Mouse (Mus musculus) embryonic facial prominence, embryonic 11.5 days (tissue): Measurements from ENCODE around the gene Bpifb4. TPM values are rescaled to one million over a fixed set of nuclear protein-coding genes. Genes with fewer than 3 reads are reported as not detected.

Source experiments
- ATAC-seq: fragments of 200-750 bp; cut with Nextera tagmentation; replicated peaks from 2 replicates; pipeline ENCODE4 v1.8.0; 2017; ENCODE audit warnings: low read depth; ENCODE audit not compliant: insufficient number of reproducible peaks, low FRiP score, low TSS enrichment
- DNase-seq: peaks from one replicate; pipeline ENCODE4 v3.0.0-alpha.2; 2015; ENCODE audit warnings: low spot score
- H3K27ac ChIP-seq: fragments of 300-500 bp; sonication (generic); replicated peaks from 2 replicates; pipeline ENCODE4 v1.5.1; 2014; ENCODE audit warnings: mild to moderate bottlenecking, low read depth, low read length, control low read depth
- H3K27me3 ChIP-seq: fragments of 300-500 bp; sonication (generic); 2 replicates; pipeline ENCODE4 v1.6.1; 2014; ENCODE audit warnings: mild to moderate bottlenecking, low read length, moderate library complexity, mixed read lengths; ENCODE audit not compliant: control insufficient read depth, insufficient read depth
- H3K36me3 ChIP-seq: fragments of 300-500 bp; sonication (generic); replicated peaks from 2 replicates; pipeline ENCODE4 v1.6.1; 2014; ENCODE audit warnings: low read depth, mild to moderate bottlenecking, low read length, moderate library complexity, mixed read lengths; ENCODE audit not compliant: control insufficient read depth, insufficient read depth
- H3K4me1 ChIP-seq: fragments of 300-500 bp; sonication (generic); 2 replicates; pipeline ENCODE4 v1.6.1; 2014; ENCODE audit warnings: low read length, mixed read lengths; ENCODE audit not compliant: control insufficient read depth, insufficient read depth
- H3K4me2 ChIP-seq: fragments of 300-500 bp; sonication (generic); 2 replicates; pipeline ENCODE4 v1.6.1; 2014; ENCODE audit warnings: low read depth, mild to moderate bottlenecking, control low read depth, low read length, moderate library complexity
- H3K4me3 ChIP-seq: fragments of 300-500 bp; sonication (generic); 2 replicates; pipeline ENCODE4 v1.5.1; 2014; ENCODE audit warnings: low read depth, low read length, control low read depth
- H3K9ac ChIP-seq: fragments of 300-500 bp; sonication (generic); replicated peaks from 2 replicates; pipeline ENCODE4 v1.6.1; 2014; ENCODE audit warnings: mild to moderate bottlenecking, control low read depth, low read length
- H3K9me3 ChIP-seq: fragments of 300-500 bp; sonication (generic); replicated peaks from 2 replicates; pipeline ENCODE4 v1.6.1; 2016; ENCODE audit warnings: mild to moderate bottlenecking, low read length, inconsistent platforms, mixed read lengths; ENCODE audit not compliant: control insufficient read depth
- WGBS: fragments of 180-500 bp; shearing (Covaris S2); extraction: QIAGEN DNeasy Blood & Tissue Kit; methylation state at CpG from one replicate; pipeline ENCODE4 v1.1.7; 2014; 5-methylcytosine and 5-hydroxymethylcytosine counted together
- polyA plus RNA-seq: library from polyadenylated mRNA; unstranded; fragments of >200 nt; fragmentation: Nextera tagmentation; extraction: Ambion mirVana; gene quantifications from 2 replicates; pipeline ENCODE4 v1.2.1, GENCODE M21; 2014

Gene Bpifb4
- polyA plus RNA-seq, 1 experiment from 2014 or later, result not detected

DNA sequence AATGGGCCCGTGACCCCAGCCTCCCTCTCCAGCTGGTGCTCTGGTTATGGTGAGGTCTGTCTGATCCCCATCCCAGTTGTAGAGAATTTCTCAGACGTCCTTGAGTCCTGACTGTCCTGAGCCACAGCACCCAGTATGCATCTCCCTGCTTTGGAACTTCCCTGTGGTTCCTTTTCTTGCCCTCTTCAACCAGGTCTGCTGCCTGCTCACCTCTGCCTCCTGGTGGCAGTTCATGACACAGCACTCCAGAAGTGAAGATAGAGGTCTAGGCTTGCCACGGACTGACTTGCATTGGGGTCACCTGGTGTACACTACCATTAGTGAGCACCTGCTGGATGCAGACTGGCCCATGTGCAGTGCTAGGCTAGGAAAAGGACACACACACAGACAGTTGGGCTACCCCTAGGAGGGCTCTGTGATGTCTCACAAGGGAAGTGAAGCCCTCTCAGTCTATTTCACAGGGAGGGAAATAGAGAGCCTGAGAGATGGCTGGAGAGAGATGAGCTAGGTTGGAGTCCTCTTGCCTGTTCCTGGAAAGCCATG, 8.1 kb upstream of the Bpifb4 start:
- Histone ChIP-seq H3K27me3 (no peaks in the 10 kb centered on the region), H3K9ac (no peak overlapping the region), H3K4me3 (no peak overlapping the region), H3K36me3 (no peaks in the 10 kb centered on the region), H3K9me3 (no peaks in the 10 kb centered on the region), H3K4me2 (no peak overlapping the region), H3K27ac (no peak overlapping the region), H3K4me1 (no peaks in the 10 kb centered on the region)
- DNase-seq (peak; percentile 53), ATAC-seq (0 out of 2 replicates have a peak, but pooled peaks have one; percentile 16)
- WGBS, result 36% methylated on average over 3 of the region's 3 CpGs

GRCm38 (mm10) chr2:153931125-153931524, 6.9 kb upstream of the Bpifb4 start:
- 78% methylated on average over 6 of the region's 6 CpGs for WGBS
- H3K36me3 ChIP-seq, result no peaks in the 10 kb centered on the region
- no peak overlapping the region for H3K9ac ChIP-seq
- H3K9me3 ChIP-seq, result no peaks in the 10 kb centered on the region
- H3K4me2 ChIP-seq, result no peak overlapping the region
- no peak for DNase-seq
- no peak overlapping the region for H3K27ac ChIP-seq
- no peaks in the 10 kb centered on the region for H3K4me1 ChIP-seq
- H3K27me3 ChIP-seq, result no peaks in the 10 kb centered on the region
- ATAC-seq, result no peak
- no peak overlapping the region for H3K4me3 ChIP-seq

GRCm38 (mm10) chr2:153933311-153933710, 4.7 kb upstream of the Bpifb4 start:
- H3K9ac ChIP-seq, result no peak overlapping the region
- no peaks in the 10 kb centered on the region for H3K27me3 ChIP-seq
- no peaks in the 10 kb centered on the region for H3K36me3 ChIP-seq
- ATAC-seq, result no peak
- no peak overlapping the region for H3K4me2 ChIP-seq
- no peaks in the 10 kb centered on the region for H3K9me3 ChIP-seq
- no peak overlapping the region for H3K4me3 ChIP-seq
- 82% methylated on average over 6 of the region's 6 CpGs for WGBS
- no peak overlapping the region for H3K27ac ChIP-seq
- H3K4me1 ChIP-seq, result no peaks in the 10 kb centered on the region
- no peak for DNase-seq

DNA sequence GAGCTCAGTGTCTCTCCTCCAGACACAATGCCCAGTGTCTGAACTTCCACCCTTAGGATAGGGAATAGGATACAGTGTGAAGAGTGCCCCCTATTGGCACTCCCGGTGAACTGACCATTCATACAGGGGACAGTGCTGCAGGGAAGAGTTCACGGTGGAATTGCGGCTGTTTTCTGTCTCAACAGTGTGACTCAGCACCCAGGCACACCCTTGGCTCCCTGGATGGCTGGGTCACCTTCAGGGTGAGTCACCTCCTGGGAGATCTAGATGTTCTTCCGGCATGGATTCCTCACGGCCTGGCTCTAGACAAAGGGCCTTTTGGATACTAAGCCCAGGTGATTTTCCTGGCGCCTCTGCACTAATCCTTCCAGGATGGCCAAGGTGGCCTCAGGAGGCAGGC, 2.7 kb upstream of the Bpifb4 start:
- Histone ChIP-seq H3K36me3 (no peaks in the 10 kb centered on the region), H3K4me3 (no peak overlapping the region), H3K4me1 (no peaks in the 10 kb centered on the region), H3K4me2 (no peak overlapping the region), H3K27me3 (no peaks in the 10 kb centered on the region), H3K27ac (no peak overlapping the region), H3K9ac (no peak overlapping the region), H3K9me3 (no peaks in the 10 kb centered on the region)
- WGBS, result 90% methylated on average over 6 of the region's 6 CpGs
- no peak for DNase-seq
- ATAC-seq, result no peak

- H3K9me3 ChIP-seq, result no peaks in the 10 kb centered on the region
- no peak overlapping the region for H3K9ac ChIP-seq
- H3K27me3 ChIP-seq, result no peaks in the 10 kb centered on the region
- no peak for ATAC-seq
- H3K4me3 ChIP-seq, result no peak overlapping the region
- peak; percentile 74 for DNase-seq
- WGBS, result 32% methylated on average over 3 of the region's 3 CpGs
- no peaks in the 10 kb centered on the region for H3K36me3 ChIP-seq
- H3K4me1 ChIP-seq, result no peaks in the 10 kb centered on the region
- H3K4me2 ChIP-seq, result no peak overlapping the region
- H3K27ac ChIP-seq, result no peak overlapping the region
Measured at GRCm38 (mm10) chr2:153943537-153943936, 5.5 kb downstream of the Bpifb4 start.

DNA sequence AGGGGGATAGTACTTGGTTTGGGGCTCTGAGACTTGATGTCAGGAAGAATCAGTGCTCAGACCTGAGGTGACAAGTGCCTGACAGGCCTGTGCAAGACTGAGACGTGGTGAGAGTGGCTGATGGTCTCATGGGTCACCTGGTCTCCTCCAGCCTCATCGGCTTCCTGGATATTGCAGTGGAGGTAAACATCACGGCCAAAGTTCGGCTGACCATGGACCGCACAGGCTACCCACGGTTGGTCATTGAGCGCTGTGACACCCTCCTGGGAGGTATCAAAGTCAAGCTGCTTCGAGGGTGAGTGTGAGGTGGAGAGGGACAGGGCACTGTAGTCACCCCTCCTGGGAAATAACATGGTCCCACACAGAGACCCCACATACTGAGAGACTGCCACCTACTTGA, 6.6 kb downstream of the Bpifb4 start:
- no peak overlapping the region for H3K27ac ChIP-seq
- ATAC-seq (no peak), DNase-seq (no peak)
- no peaks in the 10 kb centered on the region for H3K36me3 ChIP-seq
- no peak overlapping the region for H3K4me2 ChIP-seq
- H3K4me3 ChIP-seq, result no peak overlapping the region
- no peak overlapping the region for H3K9ac ChIP-seq
- no peaks in the 10 kb centered on the region for H3K9me3 ChIP-seq
- WGBS, result 86% methylated on average over 8 of the region's 8 CpGs
- H3K4me1 ChIP-seq, result no peaks in the 10 kb centered on the region
- no peaks in the 10 kb centered on the region for H3K27me3 ChIP-seq

GRCm38 (mm10) chr2:153952897-153953296, 14.9 kb downstream of the Bpifb4 start:
- no peak overlapping the region for H3K4me2 ChIP-seq
- no peak overlapping the region for H3K27ac ChIP-seq
- no peaks in the 10 kb centered on the region for H3K4me1 ChIP-seq
- DNase-seq, result peak; percentile 79
- no peaks in the 10 kb centered on the region for H3K9me3 ChIP-seq
- no peak overlapping the region for H3K4me3 ChIP-seq
- 31% methylated on average over 6 of the region's 6 CpGs for WGBS
- no peak for ATAC-seq
- H3K27me3 ChIP-seq, result no peaks in the 10 kb centered on the region
- no peaks in the 10 kb centered on the region for H3K36me3 ChIP-seq
- H3K9ac ChIP-seq, result no peak overlapping the region

DNA sequence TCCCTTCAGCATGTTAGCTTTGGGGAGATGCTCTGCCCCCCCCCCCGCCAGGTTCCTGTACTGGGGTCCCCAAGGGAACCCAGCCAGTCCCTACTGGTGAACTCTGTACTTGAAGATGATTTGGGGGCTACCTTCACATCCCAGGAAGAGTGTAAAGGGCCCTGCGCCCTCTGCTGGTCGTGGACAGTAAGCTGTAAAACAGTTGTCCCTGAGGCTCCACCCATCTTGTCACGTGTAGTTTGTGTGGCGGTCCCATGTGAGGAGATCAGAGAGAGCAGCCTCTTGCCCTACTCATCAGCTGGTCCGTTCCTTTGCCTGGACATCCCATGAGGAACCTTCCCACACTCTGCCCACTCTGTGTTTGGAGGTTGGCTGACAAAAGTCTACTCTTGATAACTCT, 15.8 kb downstream of the Bpifb4 start:
- H3K9ac ChIP-seq, result no peak overlapping the region
- H3K4me2 ChIP-seq, result peak overlapping the region; percentile 7; the same call in 1 of the 2 replicates
- no peak overlapping the region for H3K27ac ChIP-seq
- H3K36me3 ChIP-seq, result no peaks in the 10 kb centered on the region
- no peaks in the 10 kb centered on the region for H3K27me3 ChIP-seq
- no peak overlapping the region for H3K4me3 ChIP-seq
- H3K9me3 ChIP-seq, result no peaks in the 10 kb centered on the region
- WGBS, result 17% methylated on average over 6 of the region's 6 CpGs
- no peak for ATAC-seq
- H3K4me1 ChIP-seq, result no peaks in the 10 kb centered on the region
- peak; percentile 83 for DNase-seq
